ENCODE assay signal across 16 mouse cellular contexts in the genomic region with DNA sequence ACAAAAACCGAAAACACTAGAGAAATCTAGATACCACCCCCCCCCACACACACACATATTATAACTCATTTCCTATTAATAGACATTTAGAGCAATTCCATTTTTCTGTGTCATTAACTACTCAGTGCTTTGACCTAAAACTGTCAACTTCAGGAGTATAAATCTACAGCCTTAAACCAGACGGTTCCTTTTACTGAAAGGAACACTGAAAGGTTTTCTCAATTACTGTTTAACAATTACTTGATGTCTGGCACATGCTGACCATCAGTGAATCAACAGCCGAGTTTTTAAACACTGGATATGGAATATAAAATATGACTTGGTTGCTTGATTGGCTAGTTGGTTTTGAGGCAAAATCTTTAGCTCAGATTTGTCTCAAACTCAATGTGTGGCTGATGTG.
"Had no signal": no experiment of that assay in that cellular context is flagged by ENCODE, and none has a peak within 500 bp of the region (broad histone marks: within the 10 kb centered on the region; RNA-seq: fewer than 3 reads in every experiment).

No protein-coding gene starts in this region.

- H3K4me2 ChIP-seq: limb, embryonic 12.5 days; liver, embryonic 13.5 days; midbrain, embryonic 15.5 days; neural tube, embryonic 13.5 days had no signal

- H3K4me1 ChIP-seq: limb, embryonic 12.5 days; liver, embryonic 13.5 days; midbrain, embryonic 15.5 days; neural tube, embryonic 13.5 days had no signal

- H3K9me3 ChIP-seq: limb, embryonic 12.5 days; liver, embryonic 13.5 days; midbrain, embryonic 15.5 days; neural tube, embryonic 13.5 days had no signal

- DNase-seq: kidney, adult 11 months; kidney, postnatal 36 days; layer of hippocampus, adult 9-11 months; layer of hippocampus, postnatal 36 days; liver; liver, embryonic 13.5 days; liver, postnatal 0 days; lung, postnatal 36 days; right cerebral cortex, adult 18-20 months; right cerebral cortex, postnatal 25 days; thymus, adult 18-20 months; thymus, postnatal 14 days had no signal

- ATAC-seq: liver, postnatal 0 days; midbrain, embryonic 15.5 days had no signal

- H3K27ac ChIP-seq: limb, embryonic 12.5 days; liver, embryonic 13.5 days; midbrain, embryonic 15.5 days; neural tube, embryonic 13.5 days; stomach, postnatal 0 days had no signal

- H3K4me3 ChIP-seq: limb, embryonic 12.5 days; liver, embryonic 13.5 days; midbrain, embryonic 15.5 days; neural tube, embryonic 13.5 days had no signal

- H3K9ac ChIP-seq: limb, embryonic 12.5 days; liver, embryonic 13.5 days; liver, postnatal 0 days; midbrain, embryonic 15.5 days; neural tube, embryonic 13.5 days had no signal

- H3K36me3 ChIP-seq: limb, embryonic 12.5 days; liver, embryonic 13.5 days; midbrain, embryonic 15.5 days; neural tube, embryonic 13.5 days had no signal

- H3K27me3 ChIP-seq: limb, embryonic 12.5 days; liver, embryonic 13.5 days; midbrain, embryonic 15.5 days; neural tube, embryonic 13.5 days had no signal
